Mouse (Mus musculus) cerebellum, adult 2 months (tissue): ENCODE results near the gene Samhd1.

Experiments used
- CTCF ChIP-seq: fragments of 200-500 bp; IDR thresholded peaks from 2 replicates; pipeline ENCODE4 v1.5.1; 2011; ENCODE audit warnings: low read depth, mild to moderate bottlenecking, control low read depth, low read length, moderate library complexity, borderline replicate concordance; ENCODE audit not compliant: insufficient read depth
- POLR2A ChIP-seq: fragments of 200-500 bp; IDR thresholded peaks from 2 replicates; pipeline ENCODE4 v1.6.1; 2011; ENCODE audit warnings: low read length, control low read depth, borderline replicate concordance; ENCODE audit not compliant: insufficient read depth

DNA sequence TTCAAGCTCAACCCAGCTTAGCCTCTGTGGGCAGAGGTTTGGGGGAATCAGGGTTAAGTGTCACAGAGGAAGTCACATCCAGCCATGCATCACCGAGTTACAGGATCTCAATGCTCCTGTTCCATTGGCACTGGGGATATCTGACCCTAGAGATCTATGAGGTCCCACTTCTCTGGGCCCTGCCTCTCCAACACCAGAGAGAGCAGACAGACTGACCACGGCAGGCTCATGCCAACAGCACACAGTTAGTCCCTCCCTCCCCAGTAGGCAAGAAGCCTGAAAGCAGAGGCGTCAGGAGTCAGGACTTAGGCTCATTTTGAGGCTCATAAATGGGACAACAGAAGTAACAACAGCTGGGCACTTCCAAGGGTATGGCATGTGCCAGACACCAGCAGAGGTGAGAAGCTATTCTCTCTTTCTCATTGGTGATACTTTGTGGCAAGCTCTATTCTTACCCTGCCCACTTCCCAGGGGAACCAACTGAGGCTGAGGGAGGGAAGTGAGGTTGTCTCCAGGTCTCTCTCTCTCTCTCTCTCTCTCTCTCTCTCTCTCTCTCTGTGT is 65.2 kb downstream of the Samhd1 start:
- no peak for TF ChIP-seq CTCF
- no peak for TF ChIP-seq POLR2A
